Mouse (Mus musculus) heart, embryonic 11.5 days (tissue): ENCODE measurements around the gene Stox2. TPM values are rescaled to one million over a fixed set of nuclear protein-coding genes. Genes with fewer than 3 reads are reported as not detected.

ENCODE experiments used
- ATAC-seq: fragments of 200-750 bp; cut with Nextera tagmentation; replicated peaks from 2 replicates; pipeline ENCODE4 v1.8.0; 2017; ENCODE audit warnings: moderate library complexity; ENCODE audit not compliant: insufficient number of reproducible peaks, low FRiP score, low TSS enrichment
- H3K27ac ChIP-seq: fragments of 300-500 bp; sonication (generic); 2 replicates; pipeline ENCODE4 v1.5.1; 2014; ENCODE audit warnings: mild to moderate bottlenecking, low read depth, low read length
- H3K27me3 ChIP-seq: fragments of 300-500 bp; sonication (generic); 2 replicates; pipeline ENCODE4 v1.6.1; 2014; ENCODE audit warnings: mild to moderate bottlenecking, low read length, mixed read lengths; ENCODE audit not compliant: control insufficient read depth, insufficient read depth
- H3K36me3 ChIP-seq: fragments of 300-500 bp; sonication (generic); 2 replicates; pipeline ENCODE4 v1.6.1; 2014; ENCODE audit warnings: mild to moderate bottlenecking, low read length, moderate library complexity, mixed read lengths; ENCODE audit not compliant: control insufficient read depth, insufficient read depth
- H3K4me1 ChIP-seq: fragments of 300-500 bp; sonication (generic); 2 replicates; pipeline ENCODE4 v1.6.1; 2014; ENCODE audit warnings: low read length; ENCODE audit not compliant: control insufficient read depth, insufficient read depth
- H3K4me2 ChIP-seq: fragments of 300-500 bp; sonication (generic); 2 replicates; pipeline ENCODE4 v1.6.1; 2014; ENCODE audit warnings: mild to moderate bottlenecking, moderate library complexity
- H3K4me3 ChIP-seq: fragments of 300-500 bp; sonication (generic); 2 replicates; pipeline ENCODE4 v1.5.1; 2014; ENCODE audit warnings: low read depth, low read length
- H3K9ac ChIP-seq: fragments of 300-500 bp; sonication (generic); 2 replicates; pipeline ENCODE4 v1.6.1; 2014; ENCODE audit warnings: mild to moderate bottlenecking, low read depth, low read length, moderate library complexity
- H3K9me3 ChIP-seq: fragments of 300-500 bp; sonication (generic); replicated peaks from 2 replicates; pipeline ENCODE4 v1.6.1; 2016; ENCODE audit warnings: low read length; ENCODE audit not compliant: control insufficient read depth
- WGBS: fragments of 180-500 bp; shearing (Covaris S2); extraction: QIAGEN DNeasy Blood & Tissue Kit; methylation state at CpG from one replicate; pipeline ENCODE4 v1.1.7; 2014; ENCODE audit not compliant: insufficient replicate concordance; 5-methylcytosine and 5-hydroxymethylcytosine counted together
- polyA plus RNA-seq: library from polyadenylated mRNA; unstranded; fragments of >200 nt; fragmentation: Nextera tagmentation; extraction: Ambion mirVana; gene quantifications from 2 replicates; pipeline ENCODE4 v1.2.1, GENCODE M21; 2014

Stox2 gene
- polyA plus RNA-seq, 1 experiment from 2014 or later: 10.6 TPM

- H3K9ac ChIP-seq: no peak overlapping the region
- no peak for ATAC-seq
- H3K4me2 ChIP-seq: no peak overlapping the region
- no peak overlapping the region for H3K4me3 ChIP-seq
- no peaks in the 10 kb centered on the region for H3K4me1 ChIP-seq
- H3K27ac ChIP-seq: no peak overlapping the region
- WGBS: 87% methylated on average over 7 of the region's 7 CpGs
- no peaks in the 10 kb centered on the region for H3K9me3 ChIP-seq
- no peaks in the 10 kb centered on the region for H3K27me3 ChIP-seq
- H3K36me3 ChIP-seq: no peaks in the 10 kb centered on the region
Measured at GRCm38 (mm10) chr8:47376651-47377050, 69.5 kb downstream of the Stox2 start.

- H3K4me3 ChIP-seq: no peak overlapping the region
- H3K4me1 ChIP-seq: no peaks in the 10 kb centered on the region
- no peak overlapping the region for H3K4me2 ChIP-seq
- no peak overlapping the region for H3K9ac ChIP-seq
- no peak for ATAC-seq
- H3K27ac ChIP-seq: no peak overlapping the region
- no peaks in the 10 kb centered on the region for H3K9me3 ChIP-seq
- H3K27me3 ChIP-seq: peaks cover 7% of the 10 kb centered on the region
- WGBS: 81% methylated on average over 7 of the region's 7 CpGs
- no peaks in the 10 kb centered on the region for H3K36me3 ChIP-seq
Measured at GRCm38 (mm10) chr8:47373757-47374156, 72.4 kb downstream of the Stox2 start.

GRCm38 (mm10) chr8:47371539-47371938 lies 74.6 kb downstream of the Stox2 start:
- H3K4me1 ChIP-seq: 0 out of 2 replicates have a peak, but pooled peaks cover 2% of the 10 kb centered on the region
- ATAC-seq: no peak
- H3K4me2 ChIP-seq: no peak overlapping the region
- no peak overlapping the region for H3K9ac ChIP-seq
- H3K27ac ChIP-seq: no peak overlapping the region
- no peak overlapping the region for H3K4me3 ChIP-seq
- H3K36me3 ChIP-seq: no peaks in the 10 kb centered on the region
- no peaks in the 10 kb centered on the region; the same call in 1 of the 2 replicates for H3K9me3 ChIP-seq
- H3K27me3 ChIP-seq: peaks cover 7% of the 10 kb centered on the region
- WGBS: 59% methylated on average over 3 of the region's 3 CpGs

- Histone ChIP-seq H3K27ac (no peak overlapping the region), H3K9ac (no peak overlapping the region), H3K4me3 (no peak overlapping the region), H3K36me3 (no peaks in the 10 kb centered on the region), H3K4me2 (no peak overlapping the region), H3K4me1 (0 out of 2 replicates have a peak, but pooled peaks cover 2% of the 10 kb centered on the region), H3K9me3 (no peaks in the 10 kb centered on the region; the same call in 1 of the 2 replicates), H3K27me3 (peaks cover 7% of the 10 kb centered on the region)
- WGBS: 89% methylated on average over 3 of the region's 3 CpGs
- no peak for ATAC-seq
Measured at GRCm38 (mm10) chr8:47371081-47371480, 75.1 kb downstream of the Stox2 start.

- WGBS: 30% methylated on average over 15 of the region's 15 CpGs
- Histone ChIP-seq H3K9me3 (no peaks in the 10 kb centered on the region; the same call in 1 of the 2 replicates), H3K4me3 (no peak overlapping the region), H3K36me3 (no peaks in the 10 kb centered on the region), H3K27ac (no peak overlapping the region), H3K4me1 (0 out of 2 replicates have a peak, but pooled peaks cover 2% of the 10 kb centered on the region), H3K27me3 (peaks cover 11% of the 10 kb centered on the region), H3K4me2 (no peak overlapping the region), H3K9ac (no peak overlapping the region)
- ATAC-seq: no peak
Measured at GRCm38 (mm10) chr8:47370421-47371080, 75.6 kb downstream of the Stox2 start.

GRCm38 (mm10) chr8:47369949-47370348 lies 76.2 kb downstream of the Stox2 start:
- WGBS: 87% methylated on average over 15 of the region's 15 CpGs
- no peak for ATAC-seq
- no peak overlapping the region for H3K9ac ChIP-seq

GRCm38 (mm10) chr8:47369044-47369769 lies 77.0 kb downstream of the Stox2 start:
- no peak overlapping the region for H3K4me3 ChIP-seq
- H3K9ac ChIP-seq: no peak overlapping the region
- ATAC-seq: no peak
- no peaks in the 10 kb centered on the region for H3K36me3 ChIP-seq
- H3K4me1 ChIP-seq: 0 out of 2 replicates have a peak, but pooled peaks cover 2% of the 10 kb centered on the region
- H3K4me2 ChIP-seq: no peak overlapping the region
- WGBS: 76% methylated on average over 16 of the region's 16 CpGs
- peaks cover 23% of the 10 kb centered on the region for H3K27me3 ChIP-seq
- no peaks in the 10 kb centered on the region; the same call in 1 of the 2 replicates for H3K9me3 ChIP-seq
- H3K27ac ChIP-seq: no peak overlapping the region

More at GRCm38 (mm10) chr8:47369949-47370348, 76.2 kb downstream of the Stox2 start:
- no peaks in the 10 kb centered on the region for H3K36me3 ChIP-seq
- H3K4me3 ChIP-seq: no peak overlapping the region
- H3K27me3 ChIP-seq: peaks cover 16% of the 10 kb centered on the region
- H3K4me1 ChIP-seq: 0 out of 2 replicates have a peak, but pooled peaks cover 2% of the 10 kb centered on the region
- no peaks in the 10 kb centered on the region; the same call in 1 of the 2 replicates for H3K9me3 ChIP-seq
- no peak overlapping the region for H3K4me2 ChIP-seq
- H3K27ac ChIP-seq: no peak overlapping the region

- Histone ChIP-seq H3K27ac (peak overlapping the region; percentile 59; the same call in 1 of the 2 replicates), H3K9me3 (no peaks in the 10 kb centered on the region; the same call in 1 of the 2 replicates), H3K27me3 (peaks cover 26% of the 10 kb centered on the region), H3K4me3 (no peak overlapping the region), H3K4me2 (no peak overlapping the region), H3K36me3 (no peaks in the 10 kb centered on the region), H3K4me1 (peaks cover 16% of the 10 kb centered on the region), H3K9ac (no peak overlapping the region)
- WGBS: 48% methylated on average over 6 of the region's 6 CpGs
- no peak for ATAC-seq
Measured at GRCm38 (mm10) chr8:47367029-47367428, 79.1 kb downstream of the Stox2 start.
